Mouse (Mus musculus): ENCODE measurements around the gene Jpt1.
"Not testable (repeated sequence)": the region's sequence is repeated elsewhere in the genome, so short reads cannot be mapped to it uniquely, and the experiment has no call there.

DNA sequence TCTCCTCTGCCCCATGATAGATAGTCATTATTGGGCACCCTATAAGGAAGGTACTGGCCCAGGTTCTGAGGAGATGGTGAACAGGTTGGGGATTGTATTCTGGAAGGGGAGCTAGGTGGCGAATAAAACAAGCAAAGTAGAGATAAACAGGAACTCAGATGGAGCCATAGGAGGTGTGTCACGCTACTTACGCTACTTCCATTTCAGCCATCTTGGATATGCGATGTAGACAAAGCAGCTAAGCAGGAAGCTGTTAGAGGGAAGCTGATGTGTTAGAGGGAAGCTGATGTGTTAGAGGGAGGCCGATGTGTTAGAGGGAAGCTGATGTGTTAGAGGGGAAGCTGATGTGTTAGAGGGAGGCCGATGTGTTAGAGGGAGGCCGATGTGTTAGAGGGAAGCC is 36.8 kb downstream of the Jpt1 start:
- TF ChIP-seq POLR2A (IDR thresholded peaks at IDR 0.05; ENCODE audit: insufficient read depth, low read depth, low read length); CTCF (IDR thresholded peaks at IDR 0.05); EP300 (IDR thresholded peaks at IDR 0.05; ENCODE audit: insufficient read depth, low read depth, low read length): not testable (repeated sequence)

Data from heart, adult 2 months (tissue).